Comparison of ENCODE assay signal across 12 mouse cellular contexts in the genomic region with DNA sequence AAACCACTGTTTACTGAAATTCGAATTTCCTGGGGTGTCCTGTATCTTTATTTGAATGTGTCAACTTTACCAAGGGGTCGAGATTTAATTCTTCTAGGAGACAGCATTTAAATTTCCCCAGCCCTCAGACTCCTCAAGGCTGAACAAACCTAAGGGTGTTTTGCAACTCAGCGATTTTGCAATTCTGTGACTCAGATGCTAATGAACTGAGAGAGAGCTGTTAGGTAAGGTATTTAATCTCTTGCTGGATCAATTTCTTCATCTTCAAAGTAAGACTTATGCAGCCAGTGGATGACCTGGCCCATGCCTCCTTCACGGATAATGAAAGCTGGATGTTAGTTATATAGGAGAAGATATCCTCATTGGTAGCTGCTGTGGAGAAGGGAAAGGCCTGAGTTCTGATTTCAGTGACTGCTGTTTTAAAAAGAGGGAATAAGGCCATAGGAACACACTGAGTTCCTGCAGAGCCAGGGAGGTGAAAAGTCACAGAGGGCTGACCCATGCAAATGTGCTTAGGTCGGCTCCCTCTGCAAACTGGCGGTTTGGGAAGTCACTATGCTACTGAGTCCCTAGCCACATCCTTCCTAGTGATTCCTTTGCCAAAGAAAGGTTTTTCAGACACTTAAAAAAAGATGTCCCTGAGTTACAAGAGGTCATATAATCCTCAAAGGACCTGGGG. TPM values are rescaled to one million over a fixed set of nuclear protein-coding genes. Genes with fewer than 3 reads are reported as not detected.
DNase-seq lines count a peak whose midpoint lies in the region; ATAC-seq lines count a peak whose summit lies in the region.
"Had no signal": no experiment of that assay in that cellular context is flagged by ENCODE, and none has a peak within 500 bp of the region (broad histone marks: within the 10 kb centered on the region; RNA-seq: fewer than 3 reads in every experiment).

No protein-coding gene starts in this region.

- intact Hi-C loops in heart, postnatal 14 days (cut with DNase I): no loop called here

- H3K4me2 ChIP-seq in midbrain, embryonic 14.5 days (ENCODE audit: low read length): no peak overlapping the region

- H3K4me3 ChIP-seq in brown adipose tissue, adult 24 weeks (ENCODE audit: insufficient read depth, low read depth, low read length): no peak overlapping the region
- H3K4me3 ChIP-seq in midbrain, embryonic 14.5 days (replicated peaks; ENCODE audit: low read depth, low read length): no peak overlapping the region
- H3K4me3 ChIP-seq: erythroblast, embryonic 14.5 days; heart, adult 2 months had no signal

- H3K27me3 ChIP-seq in midbrain, embryonic 14.5 days (ENCODE audit: control insufficient read depth, insufficient read depth, low read length): no peaks in the 10 kb centered on the region

- H3K9ac ChIP-seq in midbrain, embryonic 14.5 days (replicated peaks; ENCODE audit: low read length): no peak overlapping the region

- no peaks in the 10 kb centered on the region for H3K9me3 ChIP-seq in midbrain, embryonic 14.5 days (ENCODE audit: control insufficient read depth, low read length)

- ATAC-seq in midbrain, embryonic 14.5 days (ENCODE audit: low FRiP score, low TSS enrichment): no peak
- ATAC-seq: hindbrain, postnatal 0 days had no signal

- H3K27ac ChIP-seq in brown adipose tissue, adult 24 weeks (replicated peaks; ENCODE audit: low read depth, low read length): peak overlapping the region; percentile 96
- no peak overlapping the region for H3K27ac ChIP-seq in midbrain, embryonic 14.5 days (replicated peaks; ENCODE audit: low read depth, low read length)
- H3K27ac ChIP-seq: heart, adult 2 months; hindbrain, postnatal 0 days had no signal

- H3K36me3 ChIP-seq in midbrain, embryonic 14.5 days (ENCODE audit: control insufficient read depth, insufficient read depth, low read length): no peaks in the 10 kb centered on the region

- H3K4me1 ChIP-seq in brown adipose tissue, adult 24 weeks (ENCODE audit: control insufficient read depth, insufficient read depth, insufficient read length, low read length): peaks cover 9% of the 10 kb centered on the region
- peaks cover 5% of the 10 kb centered on the region; the same call in 1 of the 2 replicates for H3K4me1 ChIP-seq in midbrain, embryonic 14.5 days (ENCODE audit: control insufficient read depth, insufficient read depth, low read length)

- peak; percentile 91 for DNase-seq in heart, adult 11 months
- DNase-seq in heart, postnatal 14 days: no peak
- peak; percentile 93 for DNase-seq in 416B (ENCODE audit: low read depth)
- DNase-seq in lung, postnatal 10 days: peak; percentile 64
- DNase-seq in midbrain, embryonic 14.5 days: no peak
- no peak for DNase-seq in embryo, embryonic 9.5 days (ENCODE audit: extremely low spot score)
- no peak for DNase-seq in T-cell, adult 2 months (ENCODE audit: low spot score)
- DNase-seq: cerebellum, postnatal 10 days had no signal

- 24% methylated on average over 6 of the region's 6 CpGs for WGBS in midbrain, embryonic 14.5 days

RNA-seq across cellular contexts. Expression of gene Mmd, which starts 8.5 kb away (rescaled TPM):
- 10 to 100 TPM; 35.9 to 38.2 TPM for total RNA-seq in heart, postnatal 14 days (2021)
- polyA plus RNA-seq in brown adipose tissue, adult 24 weeks (2012; ENCODE audit: insufficient read depth, insufficient read length, missing spikeins): 265 and 375 TPM in 2 replicates
- polyA plus RNA-seq in midbrain, embryonic 14.5 days (2014; fragmentation: Nextera tagmentation; extraction: Ambion mirVana): 91.2 and 93.6 TPM in 2 replicates

RNA-seq across cellular contexts. Expression of gene Gm45716, which starts 53.3 kb away (rescaled TPM):
- 10 to 100 TPM; 15.8 to 16.0 TPM for total RNA-seq in heart, postnatal 14 days (2021)
- polyA plus RNA-seq in brown adipose tissue, adult 24 weeks (2012; ENCODE audit: insufficient read depth, insufficient read length, missing spikeins): 35.7 and 36.5 TPM in 2 replicates
- 29.6 and 30.3 TPM in 2 replicates for polyA plus RNA-seq in midbrain, embryonic 14.5 days (2014; fragmentation: Nextera tagmentation; extraction: Ambion mirVana)

Comparison
In these comparisons a context has a peak if more than half of its experiments do, and no peak if none do; other contexts are left out.
1. DNase-seq: peak in heart, adult 11 months (single experiment), 416B (single experiment) and lung, postnatal 10 days (single experiment); none in heart, postnatal 14 days (0 of 2), midbrain, embryonic 14.5 days (single experiment), embryo, embryonic 9.5 days (single experiment) and T-cell, adult 2 months (single experiment).